Mouse (Mus musculus) liver, adult 2 months (tissue): ENCODE data around the gene Dlg2. TPM values are rescaled to one million over a fixed set of nuclear protein-coding genes. Genes with fewer than 3 reads are reported as not detected.

Experiments used
- DNase-seq: peaks from one replicate; pipeline ENCODE4 v3.0.0-alpha.2; 2011; ENCODE audit warnings: low read depth, low spot score; ENCODE audit errors: extremely low read depth
- H3K27ac ChIP-seq: fragments of 200-500 bp; replicated peaks from 2 replicates; pipeline ENCODE4 v1.5.1; 2012; ENCODE audit warnings: low read depth, mild to moderate bottlenecking, control low read depth, inconsistent platforms, low read length; ENCODE audit not compliant: insufficient read depth
- H3K27me3 ChIP-seq: fragments of 200-500 bp; 2 replicates; pipeline ENCODE4 v1.6.1; 2012; ENCODE audit warnings: mild to moderate bottlenecking, moderate library complexity, low read length, inconsistent platforms; ENCODE audit not compliant: control insufficient read depth, insufficient read depth
- H3K36me3 ChIP-seq: fragments of 200-500 bp; 2 replicates; pipeline ENCODE4 v1.6.1; 2012; ENCODE audit warnings: low read length, inconsistent platforms; ENCODE audit not compliant: control insufficient read depth, insufficient read depth
- H3K4me1 ChIP-seq: fragments of 200-500 bp; 2 replicates; pipeline ENCODE4 v1.6.1; 2011; ENCODE audit warnings: low read length; ENCODE audit not compliant: control insufficient read depth, insufficient read depth
- H3K4me3 ChIP-seq: fragments of 200-500 bp; 2 replicates; pipeline ENCODE4 v1.5.1; 2011; ENCODE audit warnings: low read depth, mild to moderate bottlenecking, control low read depth, low read length, moderate library complexity; ENCODE audit not compliant: insufficient read depth
- H3K79me2 ChIP-seq: fragments of 200-500 bp; 2 replicates; pipeline ENCODE4 v1.6.1; 2012; ENCODE audit warnings: inconsistent platforms, mild to moderate bottlenecking, low read length, moderate library complexity; ENCODE audit not compliant: control insufficient read depth, insufficient read depth
- H3K9ac ChIP-seq: fragments of 200-500 bp; 2 replicates; pipeline ENCODE4 v1.6.1; 2012; ENCODE audit warnings: low read depth, mild to moderate bottlenecking, control low read depth, inconsistent platforms, low read length
- CTCF ChIP-seq: fragments of 200-500 bp; IDR thresholded peaks from 2 replicates; pipeline ENCODE4 v1.5.1; 2011; ENCODE audit warnings: low read depth, low read length, control low read depth
- POLR2A ChIP-seq: fragments of 200-500 bp; IDR thresholded peaks from 2 replicates; pipeline ENCODE4 v1.6.1; 2011; ENCODE audit warnings: low read length, control low read depth; ENCODE audit not compliant: insufficient read depth; ENCODE audit errors: extremely low read depth
- WGBS: fragments of 180-500 bp; shearing (Covaris S2); methylation state at CpG from one replicate; pipeline ENCODE4 v1.1.7; 2018; 5-methylcytosine and 5-hydroxymethylcytosine counted together
- polyA plus RNA-seq: library from polyadenylated mRNA; depleted of rRNA; stranded (reverse); fragments of >200 nt; gene quantifications from 2 replicates; pipeline ENCODE4 v1.2.3, GENCODE M21; 2012; rRNA removed
- total RNA-seq: library from RNA; depleted of rRNA; stranded (reverse); fragments of >200 nt; gene quantifications from 2 replicates; pipeline ENCODE4 v1.2.3, GENCODE M21; 2014; rRNA removed

Gene Dlg2
- total RNA-seq (0.47 and 0.65 TPM in 2 replicates), polyA plus RNA-seq (0.01 TPM in 1 of 2 replicates, not detected in the other)

DNA sequence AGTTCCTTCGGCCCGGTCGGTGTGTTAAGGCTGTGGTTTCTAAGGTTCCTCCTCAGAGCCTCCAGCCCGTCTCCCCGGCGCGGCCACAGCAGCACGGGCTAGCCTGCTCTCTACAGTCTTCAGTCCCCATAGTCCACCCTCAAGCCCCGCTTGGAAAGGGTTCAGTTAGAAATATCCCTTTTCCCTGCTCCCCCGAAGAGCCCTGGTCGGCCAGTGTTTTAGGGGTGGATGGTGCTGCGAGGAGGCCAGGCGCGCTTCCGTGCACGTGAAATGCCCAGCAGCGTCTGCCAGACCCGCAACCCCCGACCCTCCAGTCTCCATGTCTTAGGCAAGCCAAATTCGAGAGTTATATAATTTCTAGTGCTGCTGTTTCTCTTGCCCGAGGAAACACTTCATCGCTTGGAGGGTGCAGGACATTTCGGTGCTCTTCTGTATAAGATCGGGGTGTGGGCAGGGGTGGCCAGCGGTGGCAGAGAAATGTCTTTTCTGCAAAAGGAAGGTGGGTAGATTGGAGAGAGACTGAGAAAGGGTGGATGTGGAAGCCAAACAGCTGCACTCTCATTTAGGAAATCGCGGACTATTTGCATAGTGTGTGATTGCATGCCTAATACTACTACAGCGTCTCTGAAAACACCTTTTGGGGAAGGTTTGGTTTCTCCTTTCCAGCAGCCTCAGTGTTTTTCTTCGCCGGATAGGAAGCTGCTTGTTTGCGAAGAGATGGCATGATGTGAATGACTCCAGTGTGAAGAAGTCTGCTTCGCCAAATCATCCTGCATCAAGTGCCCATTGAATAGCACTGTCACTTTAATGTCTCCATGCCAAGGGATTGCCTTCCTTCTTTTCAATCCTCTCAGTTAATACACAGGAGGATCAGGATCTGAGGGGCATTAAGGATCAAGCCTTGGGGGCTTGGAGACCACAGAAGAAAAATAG lies at the start of gene Dlg2:
TSS of gene Dlg2 (plus strand) at position 360 of the 933 bp plus-strand sequence.
- TF ChIP-seq POLR2A = no peak
- TF ChIP-seq CTCF = no peak
- Histone ChIP-seq H3K4me1 (no peaks in the 10 kb centered on the region), H3K27me3 (no peaks in the 10 kb centered on the region), H3K4me3 (peak within 1 kb of the TSS; percentile 78), H3K9ac (peak within 1 kb of the TSS; percentile 87), H3K36me3 (peaks cover 2% of the 10 kb centered on the region; the same call in 1 of the 2 replicates), H3K27ac (peak within 1 kb of the TSS; percentile 93), H3K79me2 (no peaks in the 10 kb centered on the region)
- peak; percentile 62 for DNase-seq
- WGBS = under 1% methylated on average over 32 of the region's 32 CpGs

DNA sequence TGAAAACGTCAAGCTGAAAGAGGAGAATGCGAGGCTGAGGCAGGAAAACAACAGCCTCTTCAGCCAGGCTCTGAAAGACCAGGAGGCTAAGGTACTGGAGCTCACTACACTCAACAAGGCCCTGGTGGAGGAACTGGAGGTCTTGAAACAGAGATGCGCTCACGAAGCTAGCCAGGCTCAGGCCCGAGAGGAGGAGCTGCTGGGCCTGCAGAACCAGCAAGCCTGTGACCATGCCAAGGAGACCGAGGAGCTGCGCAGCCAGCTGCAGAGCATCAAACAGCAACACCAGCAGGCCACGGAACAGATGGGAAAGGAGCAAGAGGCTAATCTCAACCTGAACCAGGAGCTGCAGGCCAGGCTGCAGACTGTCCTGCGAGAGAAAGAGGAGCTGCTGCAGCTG lies 49.5 kb upstream of the Dlg2 start:
- Histone ChIP-seq H3K79me2 (no peaks in the 10 kb centered on the region), H3K36me3 (no peaks in the 10 kb centered on the region), H3K9ac (no peak overlapping the region), H3K27me3 (no peaks in the 10 kb centered on the region), H3K27ac (no peak overlapping the region), H3K4me3 (no peak overlapping the region), H3K4me1 (peaks cover 6% of the 10 kb centered on the region)
- DNase-seq = no peak
- TF ChIP-seq POLR2A = no peak
- no peak for TF ChIP-seq CTCF
- 68% methylated on average over 9 of the region's 9 CpGs for WGBS

DNA sequence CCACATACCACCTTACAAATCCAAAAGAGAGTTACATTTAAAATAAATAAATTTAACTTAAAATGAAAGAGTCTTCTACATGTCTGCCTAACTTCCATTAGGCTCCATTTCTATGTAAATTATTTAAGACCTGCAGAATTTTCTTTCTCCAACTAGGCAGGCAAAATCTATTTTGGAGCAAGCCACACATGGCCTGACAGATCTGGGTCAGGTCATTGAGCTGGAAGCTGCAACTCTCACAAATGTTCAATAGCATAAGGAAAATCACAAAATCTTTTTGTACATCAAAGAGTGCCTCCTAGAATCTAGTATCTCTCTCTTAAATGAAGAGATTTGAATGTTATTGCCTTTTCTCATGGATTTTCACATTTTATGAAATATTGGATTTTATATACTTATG lies 44.3 kb upstream of the Dlg2 start:
- Histone ChIP-seq H3K27me3 (no peaks in the 10 kb centered on the region), H3K27ac (no peak overlapping the region), H3K4me3 (no peak overlapping the region), H3K9ac (no peak overlapping the region), H3K4me1 (no peaks in the 10 kb centered on the region), H3K36me3 (no peaks in the 10 kb centered on the region), H3K79me2 (no peaks in the 10 kb centered on the region)
- no peak for TF ChIP-seq POLR2A
- TF ChIP-seq CTCF = no peak
- no peak for DNase-seq

DNA sequence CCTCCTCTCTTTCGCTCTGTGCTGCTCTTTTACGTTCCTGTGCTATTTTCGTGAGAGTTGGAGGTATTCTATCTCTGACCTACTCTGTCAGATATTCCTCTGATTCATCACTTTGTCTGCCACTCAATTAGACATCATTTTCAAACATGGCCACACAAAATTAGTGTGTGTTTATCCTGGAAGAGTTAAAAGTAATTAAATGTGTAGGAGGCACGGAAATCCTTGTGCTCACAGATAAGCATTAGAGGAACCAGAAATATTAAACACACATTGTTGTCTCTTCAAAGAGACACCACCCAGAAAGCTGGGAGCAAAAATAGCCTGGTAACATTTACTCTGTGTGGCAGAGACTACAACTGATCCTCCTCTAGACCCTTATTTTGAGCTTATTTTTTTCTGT lies 36.4 kb upstream of the Dlg2 start:
- Histone ChIP-seq H3K4me3 (no peak overlapping the region), H3K27me3 (no peaks in the 10 kb centered on the region), H3K27ac (no peak overlapping the region), H3K36me3 (no peaks in the 10 kb centered on the region), H3K4me1 (peaks cover 4% of the 10 kb centered on the region; the same call in 1 of the 2 replicates), H3K79me2 (peaks cover 14% of the 10 kb centered on the region), H3K9ac (no peak overlapping the region)
- 86% methylated on average over 4 of the region's 4 CpGs for WGBS
- DNase-seq = no peak
- TF ChIP-seq CTCF (no peak), POLR2A (no peak)

DNA sequence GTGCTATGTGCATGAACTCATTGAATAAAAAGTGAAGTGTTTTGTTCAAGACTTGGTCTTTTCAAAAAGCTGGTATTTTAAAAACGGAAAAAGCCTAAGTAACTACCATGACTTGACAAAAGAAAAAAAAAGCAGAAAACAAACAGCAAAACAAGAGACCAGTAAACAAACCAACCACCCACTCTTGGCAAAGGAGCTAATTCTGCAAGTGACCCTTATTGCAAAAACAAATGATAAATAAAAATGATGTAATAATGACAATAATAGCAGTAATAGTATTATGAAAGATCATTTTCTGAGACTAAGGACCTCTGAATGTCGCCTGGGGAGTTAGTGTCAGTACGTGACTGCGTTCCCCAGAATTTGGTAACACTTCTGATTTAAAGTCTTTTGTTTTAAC lies 34.4 kb upstream of the Dlg2 start:
- no peak for DNase-seq
- TF ChIP-seq CTCF (no peak), POLR2A (no peak)
- H3K4me3 ChIP-seq = peak overlapping the region; percentile 5; the same call in 1 of the 2 replicates
- peaks cover 14% of the 10 kb centered on the region for H3K79me2 ChIP-seq
- H3K9ac ChIP-seq = 0 out of 2 replicates have a peak overlapping the region, but pooled peaks have one; percentile 26
- H3K4me1 ChIP-seq = peaks cover 6% of the 10 kb centered on the region; the same call in 1 of the 2 replicates
- H3K36me3 ChIP-seq = peaks cover 2% of the 10 kb centered on the region
- no peaks in the 10 kb centered on the region for H3K27me3 ChIP-seq
- no peak overlapping the region for H3K27ac ChIP-seq
- 11% methylated on average over 4 of the region's 4 CpGs for WGBS
